Mouse (Mus musculus) forebrain, postnatal 0 days (tissue): Measurements from ENCODE around the gene Gna13. TPM values are rescaled to one million over a fixed set of nuclear protein-coding genes. Genes with fewer than 3 reads are reported as not detected.

Source experiments
- ATAC-seq: fragments of 200-750 bp; cut with Nextera tagmentation; 2 replicates; pipeline ENCODE4 v1.8.0; 2017; ENCODE audit warnings: mild to moderate bottlenecking, moderate library complexity
- DNase-seq: peaks from one replicate; pipeline ENCODE4 v3.0.0-alpha.2; 2015
- H3K27ac ChIP-seq: fragments of 300-500 bp; sonication (generic); 2 replicates; pipeline ENCODE4 v1.5.1; 2014; ENCODE audit warnings: low read depth, mild to moderate bottlenecking, antibody characterized with exemption, low read length, moderate library complexity, mixed read lengths
- H3K27me3 ChIP-seq: fragments of 300-500 bp; sonication (generic); 2 replicates; pipeline ENCODE4 v1.6.1; 2014; ENCODE audit warnings: mild to moderate bottlenecking, low read length, mixed read lengths; ENCODE audit not compliant: insufficient read depth
- H3K36me3 ChIP-seq: fragments of 300-500 bp; sonication (generic); 2 replicates; pipeline ENCODE4 v1.6.1; 2014; ENCODE audit warnings: mild to moderate bottlenecking, moderate library complexity; ENCODE audit not compliant: insufficient read depth
- H3K4me1 ChIP-seq: fragments of 300-500 bp; sonication (generic); 2 replicates; pipeline ENCODE4 v1.6.1; 2014; ENCODE audit warnings: antibody characterized with exemption; ENCODE audit not compliant: insufficient read depth
- H3K4me2 ChIP-seq: fragments of 300-500 bp; sonication (generic); 2 replicates; pipeline ENCODE4 v1.6.1; 2014; ENCODE audit warnings: low read depth, mild to moderate bottlenecking, moderate library complexity
- H3K4me3 ChIP-seq: fragments of 300-500 bp; sonication (generic); 2 replicates; pipeline ENCODE4 v1.5.1; 2014; ENCODE audit warnings: low read depth, low read length, mixed read lengths
- H3K9ac ChIP-seq: fragments of 300-500 bp; sonication (generic); 2 replicates; pipeline ENCODE4 v1.6.1; 2014; ENCODE audit warnings: mild to moderate bottlenecking
- H3K9me3 ChIP-seq: fragments of 300-500 bp; sonication (generic); 2 replicates; pipeline ENCODE4 v1.6.1; 2016; ENCODE audit warnings: low read length
- CTCF ChIP-seq: sonication (generic); IDR thresholded peaks from 2 replicates; pipeline ENCODE4 v1.5.1; 2016; ENCODE audit warnings: antibody characterized with exemption, control low read depth, low read depth
- WGBS: fragments of 180-500 bp; shearing (Covaris S2); extraction: QIAGEN DNeasy Blood & Tissue Kit; methylation state at CpG from one replicate; pipeline ENCODE4 v1.1.7; 2014; 5-methylcytosine and 5-hydroxymethylcytosine counted together
- polyA plus RNA-seq: library from polyadenylated mRNA; unstranded; fragments of >200 nt; fragmentation: Nextera tagmentation; extraction: Ambion mirVana; gene quantifications from 2 replicates; pipeline ENCODE4 v1.2.1, GENCODE M21; 2015
- total RNA-seq: library from RNA; depleted of rRNA; stranded (reverse); fragments of >200 nt; gene quantifications from 2 replicates; pipeline ENCODE4 v1.2.3, GENCODE M21; 2014; rRNA removed

Gna13 gene
- total and polyA plus RNA-seq, 2 experiments from 2014 or later: 30.4 to 52.2 TPM

DNA sequence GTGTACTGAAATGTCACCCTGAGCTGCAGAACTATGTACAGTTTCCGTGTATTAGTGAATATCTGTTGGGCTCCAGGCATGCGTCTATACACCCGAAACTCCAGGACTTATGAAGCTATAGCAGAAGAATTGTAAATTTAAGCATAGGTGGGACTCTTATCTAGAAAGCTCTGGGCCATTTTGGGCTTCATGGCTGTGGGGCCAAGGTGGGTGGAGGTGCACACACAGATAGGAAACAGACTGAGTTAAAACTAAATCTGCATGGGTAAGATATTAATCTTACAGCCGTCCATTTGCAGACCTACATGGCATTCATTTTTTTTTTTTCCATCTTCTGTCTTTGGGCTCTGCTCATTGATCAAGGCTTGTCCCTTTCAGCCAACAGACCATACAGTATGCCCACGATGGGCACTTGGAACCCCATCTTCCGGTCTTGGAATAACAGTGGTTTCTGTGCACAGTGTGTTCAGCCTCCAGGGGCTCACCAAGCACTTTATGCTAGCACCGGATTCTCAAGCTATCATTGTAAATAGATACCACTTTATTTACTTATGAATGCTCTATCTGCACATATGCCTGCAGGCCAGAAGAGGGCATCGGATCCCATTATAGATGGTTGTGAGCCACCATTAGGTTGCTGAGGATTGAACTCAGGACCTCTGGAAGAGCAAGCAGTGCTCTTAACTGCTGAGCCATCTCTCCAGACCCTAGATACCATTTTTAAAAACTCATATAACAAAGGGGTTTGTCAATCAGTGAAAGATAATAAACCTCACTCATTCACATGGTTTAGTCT, 81.0 kb downstream of the Gna13 start:
- ATAC-seq (no peak), DNase-seq (no peak)
- Histone ChIP-seq H3K4me3 (no peak overlapping the region), H3K36me3 (no peaks in the 10 kb centered on the region), H3K27me3 (no peaks in the 10 kb centered on the region), H3K9ac (no peak overlapping the region), H3K4me2 (no peak overlapping the region), H3K27ac (no peak overlapping the region), H3K4me1 (0 out of 2 replicates have a peak, but pooled peaks cover 3% of the 10 kb centered on the region), H3K9me3 (no peaks in the 10 kb centered on the region)
- no peak for TF ChIP-seq CTCF
- 92% methylated on average over 8 of the region's 8 CpGs for WGBS

- Histone ChIP-seq H3K4me2 (no peak overlapping the region), H3K4me3 (no peak overlapping the region), H3K27ac (no peak overlapping the region), H3K4me1 (0 out of 2 replicates have a peak, but pooled peaks cover 3% of the 10 kb centered on the region), H3K36me3 (no peaks in the 10 kb centered on the region), H3K9ac (no peak overlapping the region), H3K27me3 (no peaks in the 10 kb centered on the region), H3K9me3 (no peaks in the 10 kb centered on the region)
- DNase-seq (no peak), ATAC-seq (no peak)
- peak; percentile 53 for TF ChIP-seq CTCF
- WGBS: 56% methylated on average over 7 of the region's 7 CpGs
These were observed 82.0 kb downstream of the Gna13 start for GRCm38 (mm10) chr11:109444600-109444999.

GRCm38 (mm10) chr11:109445438-109446035, 82.9 kb downstream of the Gna13 start:
- WGBS: 36% methylated on average over 13 of the region's 13 CpGs
- Histone ChIP-seq H3K4me3 (no peak overlapping the region), H3K27me3 (no peaks in the 10 kb centered on the region), H3K4me1 (0 out of 2 replicates have a peak, but pooled peaks cover 3% of the 10 kb centered on the region), H3K9ac (no peak overlapping the region), H3K36me3 (no peaks in the 10 kb centered on the region), H3K9me3 (no peaks in the 10 kb centered on the region), H3K27ac (no peak overlapping the region), H3K4me2 (no peak overlapping the region)
- DNase-seq (peak; percentile 64), ATAC-seq (peak; percentile 51; the same call in 1 of the 2 replicates)
- TF ChIP-seq CTCF: peak; percentile 80

Other genes starting within 250 kb of the Gna13 start
- gene E030025P04Rik, start 218.5 kb upstream of the Gna13 start, total RNA-seq: not detected in 2 replicates
- not detected in 2 replicates for gene E030025P04Rik, start 218.5 kb upstream of the Gna13 start, polyA plus RNA-seq
- 25.6 and 31.8 TPM in 2 replicates for gene Rgs9, start 64.7 kb upstream of the Gna13 start, total RNA-seq
- gene Rgs9, start 64.7 kb upstream of the Gna13 start, polyA plus RNA-seq: 12.2 and 15.3 TPM in 2 replicates
- gene 9930022D16Rik, start 51.1 kb downstream of the Gna13 start, total RNA-seq: not detected in 2 replicates
- not detected in 2 replicates for gene 9930022D16Rik, start 51.1 kb downstream of the Gna13 start, polyA plus RNA-seq
- gene Amz2, start 63.1 kb downstream of the Gna13 start, total RNA-seq: 200 and 213 TPM in 2 replicates
- gene Amz2, start 63.1 kb downstream of the Gna13 start, polyA plus RNA-seq: 45.5 and 46.2 TPM in 2 replicates
- 5.3 and 6.5 TPM in 2 replicates for gene Arsg, start 110.5 kb downstream of the Gna13 start, total RNA-seq
- gene Arsg, start 110.5 kb downstream of the Gna13 start, polyA plus RNA-seq: 6.9 and 7.8 TPM in 2 replicates
- gene Slc16a6, start 110.8 kb downstream of the Gna13 start, total RNA-seq: 6.8 and 9.8 TPM in 2 replicates
- gene Slc16a6, start 110.8 kb downstream of the Gna13 start, polyA plus RNA-seq: 5.4 and 6.9 TPM in 2 replicates
- 10.8 and 10.9 TPM in 2 replicates for gene Wipi1, start 249.1 kb downstream of the Gna13 start, total RNA-seq
- 11.8 and 16.5 TPM in 2 replicates for gene Wipi1, start 249.1 kb downstream of the Gna13 start, polyA plus RNA-seq